Mouse (Mus musculus) lung, postnatal 0 days (tissue): ENCODE results near the gene Txn2. TPM values are rescaled to one million over a fixed set of nuclear protein-coding genes. Genes with fewer than 3 reads are reported as not detected.
A peak's percentile ranks its signal among the peaks of the same experiment; 100 is the strongest.
"Not testable (repeated sequence)": the region's sequence is repeated elsewhere in the genome, so short reads cannot be mapped to it uniquely, and the experiment has no call there.

Experiments used
- ATAC-seq: fragments of 200-750 bp; cut with Nextera tagmentation; 2 replicates; pipeline ENCODE4 v1.8.0; 2017; ENCODE audit warnings: moderate library complexity
- DNase-seq: peaks from one replicate; pipeline ENCODE4 v3.0.0-alpha.2; 2016; ENCODE audit warnings: low spot score
- H3K27ac ChIP-seq: fragments of 300-500 bp; sonication (generic); 2 replicates; pipeline ENCODE4 v1.5.1; 2014; ENCODE audit warnings: antibody characterized with exemption, mild to moderate bottlenecking, low read length, mixed read lengths
- H3K27me3 ChIP-seq: fragments of 300-500 bp; sonication (generic); replicated peaks from 2 replicates; pipeline ENCODE4 v1.6.1; 2014; ENCODE audit warnings: low read length, mixed read lengths; ENCODE audit not compliant: insufficient read depth
- H3K36me3 ChIP-seq: fragments of 300-500 bp; sonication (generic); 2 replicates; pipeline ENCODE4 v1.6.1; 2014; ENCODE audit warnings: low read length, mixed read lengths; ENCODE audit not compliant: insufficient read depth
- H3K4me1 ChIP-seq: fragments of 300-500 bp; sonication (generic); 2 replicates; pipeline ENCODE4 v1.6.1; 2014; ENCODE audit warnings: antibody characterized with exemption, low read depth, low read length, mixed read lengths; ENCODE audit not compliant: insufficient read depth
- H3K4me2 ChIP-seq: fragments of 300-500 bp; sonication (generic); replicated peaks from 2 replicates; pipeline ENCODE4 v1.6.1; 2014; ENCODE audit warnings: low read depth, mild to moderate bottlenecking, low read length, moderate library complexity, mixed read lengths
- H3K4me3 ChIP-seq: fragments of 300-500 bp; sonication (generic); 2 replicates; pipeline ENCODE4 v1.5.1; 2014; ENCODE audit warnings: low read depth, low read length
- H3K9ac ChIP-seq: fragments of 300-500 bp; sonication (generic); replicated peaks from 2 replicates; pipeline ENCODE4 v1.6.1; 2014; ENCODE audit warnings: low read depth, mild to moderate bottlenecking
- H3K9me3 ChIP-seq: fragments of 300-500 bp; sonication (generic); 2 replicates; pipeline ENCODE4 v1.6.1; 2016; ENCODE audit warnings: low read length, mixed read lengths
- CTCF ChIP-seq: IDR thresholded peaks from 2 replicates; pipeline ENCODE4 v1.5.1; 2016; ENCODE audit warnings: antibody characterized with exemption, mild to moderate bottlenecking
- EP300 ChIP-seq: IDR thresholded peaks from 2 replicates; pipeline ENCODE4 v1.6.1; 2016; ENCODE audit warnings: antibody characterized with exemption, mild to moderate bottlenecking, control low read depth
- WGBS: fragments of 180-500 bp; shearing (Covaris S2); extraction: QIAGEN DNeasy Blood & Tissue Kit; methylation state at CpG from one replicate; pipeline ENCODE4 v1.1.7; 2014; 5-methylcytosine and 5-hydroxymethylcytosine counted together
- polyA plus RNA-seq: library from polyadenylated mRNA; unstranded; fragments of >200 nt; fragmentation: Nextera tagmentation; extraction: Ambion mirVana; gene quantifications from 2 replicates; pipeline ENCODE4 v1.2.1, GENCODE M21; 2015

Txn2 gene
- polyA plus RNA-seq, 1 experiment from 2014 or later = 122 TPM

- TF ChIP-seq EP300 (no peak), CTCF (no peak)
- no peaks in the 10 kb centered on the region for H3K9me3 ChIP-seq
- no peaks in the 10 kb centered on the region for H3K27me3 ChIP-seq
- H3K4me2 ChIP-seq = no peak overlapping the region
- H3K4me3 ChIP-seq = no peak overlapping the region
- no peak overlapping the region for H3K27ac ChIP-seq
- ATAC-seq = 0 out of 2 replicates have a peak, but pooled peaks have one; percentile 25
- 0 out of 2 replicates have a peak, but pooled peaks cover 4% of the 10 kb centered on the region for H3K4me1 ChIP-seq
- H3K9ac ChIP-seq = no peak overlapping the region
- WGBS = 88% methylated on average over 9 of the region's 9 CpGs
- no peaks in the 10 kb centered on the region for H3K36me3 ChIP-seq
- DNase-seq = peak; percentile 41
Observed at GRCm38 (mm10) chr15:77874807-77875206, 54.0 kb downstream of the Txn2 start.

GRCm38 (mm10) chr15:77874310-77874709, 54.5 kb downstream of the Txn2 start:
- 0 out of 2 replicates have a peak, but pooled peaks cover 4% of the 10 kb centered on the region for H3K4me1 ChIP-seq
- no peaks in the 10 kb centered on the region for H3K27me3 ChIP-seq
- H3K4me2 ChIP-seq = no peak overlapping the region
- ATAC-seq (peak; percentile 30), DNase-seq (no peak)
- no peak overlapping the region for H3K9ac ChIP-seq
- WGBS = 42% methylated on average over 4 of the region's 4 CpGs
- no peak for TF ChIP-seq CTCF
- no peak overlapping the region for H3K4me3 ChIP-seq
- no peaks in the 10 kb centered on the region for H3K9me3 ChIP-seq
- no peak overlapping the region for H3K27ac ChIP-seq
- H3K36me3 ChIP-seq = no peaks in the 10 kb centered on the region

- Histone ChIP-seq H3K9me3 (no peaks in the 10 kb centered on the region), H3K36me3 (no peaks in the 10 kb centered on the region), H3K27me3 (no peaks in the 10 kb centered on the region), H3K4me1 (0 out of 2 replicates have a peak, but pooled peaks cover 4% of the 10 kb centered on the region), H3K27ac (no peak overlapping the region), H3K9ac (no peak overlapping the region), H3K4me2 (no peak overlapping the region), H3K4me3 (no peak overlapping the region)
- peak; percentile 58; the same call in 1 of the 2 replicates for ATAC-seq
- no peak for DNase-seq
- TF ChIP-seq CTCF (no peak), EP300 (no peak)
- 47% methylated on average over 2 of the region's 2 CpGs for WGBS
Observed at GRCm38 (mm10) chr15:77873564-77873963, 55.2 kb downstream of the Txn2 start.

GRCm38 (mm10) chr15:77872996-77873395, 55.8 kb downstream of the Txn2 start:
- no peak for DNase-seq
- H3K27me3 ChIP-seq = no peaks in the 10 kb centered on the region
- H3K9me3 ChIP-seq = no peaks in the 10 kb centered on the region
- 0 out of 2 replicates have a peak, but pooled peaks cover 4% of the 10 kb centered on the region for H3K4me1 ChIP-seq
- no peak overlapping the region for H3K9ac ChIP-seq
- TF ChIP-seq EP300 (no peak), CTCF (no peak)
- no peak overlapping the region for H3K4me3 ChIP-seq
- no peak overlapping the region for H3K4me2 ChIP-seq
- ATAC-seq = no peak
- no peak overlapping the region for H3K27ac ChIP-seq
- H3K36me3 ChIP-seq = no peaks in the 10 kb centered on the region
- WGBS = 79% methylated on average over 3 of the region's 3 CpGs

GRCm38 (mm10) chr15:77868340-77868739, 60.5 kb downstream of the Txn2 start:
- WGBS = 89% methylated on average over 5 of the region's 5 CpGs
- H3K4me1 ChIP-seq = no peaks in the 10 kb centered on the region; the same call in 1 of the 2 replicates
- H3K36me3 ChIP-seq = no peaks in the 10 kb centered on the region
- H3K9ac ChIP-seq = no peak overlapping the region
- DNase-seq = no peak
- H3K4me3 ChIP-seq = no peak overlapping the region
- no peaks in the 10 kb centered on the region for H3K27me3 ChIP-seq
- TF ChIP-seq CTCF = no peak
- TF ChIP-seq EP300 = no peak
- H3K27ac ChIP-seq = no peak overlapping the region
- ATAC-seq = no peak
- H3K4me2 ChIP-seq = no peak overlapping the region
- no peaks in the 10 kb centered on the region for H3K9me3 ChIP-seq

- H3K27ac ChIP-seq, H3K4me3 ChIP-seq, H3K9me3 ChIP-seq, H3K36me3 ChIP-seq, H3K9ac ChIP-seq, H3K4me1 ChIP-seq, ATAC-seq, H3K27me3 ChIP-seq, DNase-seq, H3K4me2 ChIP-seq: not testable (repeated sequence)
- WGBS = 81% methylated on average over 8 of the region's 10 CpGs
Observed at GRCm38 (mm10) chr15:77867231-77867968, 61.4 kb downstream of the Txn2 start.
